In genomic region chr9:55387862-55388505, GRCm38 (mm10) we compare ENCODE assay signal across 17 mouse cellular contexts.
DNase-seq lines count a peak whose midpoint lies in the region; ATAC-seq and TF ChIP-seq lines count a peak whose summit lies in the region.
"Had no signal": no experiment of that assay in that cellular context is flagged by ENCODE, and none has a peak within 500 bp of the region (broad histone marks: within the 10 kb centered on the region; RNA-seq: fewer than 3 reads in every experiment).

No protein-coding gene starts in this region.

- H3K27me3 ChIP-seq in liver, postnatal 0 days (ENCODE audit: insufficient read depth, low read length) = no peaks in the 10 kb centered on the region
- H3K27me3 ChIP-seq in kidney, embryonic 14.5 days (ENCODE audit: control insufficient read depth, insufficient read depth, low read length) = peaks cover 6% of the 10 kb centered on the region; the same call in 1 of the 2 replicates
- H3K27me3 ChIP-seq: embryonic facial prominence, embryonic 13.5 days; hindbrain, embryonic 12.5 days had no signal

- no peak overlapping the region for H3K4me3 ChIP-seq in liver, postnatal 0 days (ENCODE audit: low read depth, low read length)
- H3K4me3 ChIP-seq in kidney, embryonic 14.5 days (ENCODE audit: low read length) = no peak overlapping the region
- H3K4me3 ChIP-seq: embryonic facial prominence, embryonic 13.5 days; heart, embryonic 13.5 days; hindbrain, embryonic 12.5 days; liver, embryonic 12.5 days had no signal

- WGBS in liver, postnatal 0 days (ENCODE audit: insufficient replicate concordance) = 39% methylated on average over 14 of the region's 14 CpGs
- 73% methylated on average over 14 of the region's 14 CpGs for WGBS in kidney, embryonic 14.5 days

- DNase-seq in liver, postnatal 0 days = peak; percentile 24
- no peak for DNase-seq in liver
- DNase-seq in c-Kit-positive CD71-negative TER-119-negative erythroid progenitor cells, embryonic 14.5 days (ENCODE audit: low read depth) = peak; percentile 20
- DNase-seq in natural killer cell, adult 2 months (ENCODE audit: low spot score in 2 of 2) = peak; percentile 55 to 70
- peak; percentile 38 for DNase-seq in thymus, postnatal 25 days
- DNase-seq in kidney, postnatal 10 days = no peak
- no peak for DNase-seq in gastrocnemius, postnatal 4 days (ENCODE audit: low spot score in 2 of 2)
- DNase-seq: adrenal gland, postnatal 10 days; cerebellum, adult 8-10 months; gastrocnemius, postnatal 14 days; kidney, adult 18-20 months had no signal

- TF ChIP-seq EP300 in liver, postnatal 0 days (IDR thresholded peaks at IDR 0.05; ENCODE audit: low read depth) = no peak

- H3K9me3 ChIP-seq in liver, postnatal 0 days (ENCODE audit: low read length) = no peaks in the 10 kb centered on the region
- no peaks in the 10 kb centered on the region for H3K9me3 ChIP-seq in kidney, embryonic 14.5 days (ENCODE audit: control insufficient read depth, low read length)
- H3K9me3 ChIP-seq: embryonic facial prominence, embryonic 13.5 days; heart, embryonic 13.5 days; hindbrain, embryonic 12.5 days; liver, embryonic 12.5 days had no signal

- no peak overlapping the region for H3K9ac ChIP-seq in liver, postnatal 0 days (replicated peaks)
- no peak overlapping the region for H3K9ac ChIP-seq in kidney, embryonic 14.5 days (ENCODE audit: low read depth, low read length)
- H3K9ac ChIP-seq: embryonic facial prominence, embryonic 13.5 days; heart, embryonic 13.5 days; hindbrain, embryonic 12.5 days; liver, embryonic 12.5 days had no signal

- H3K4me1 ChIP-seq in liver, postnatal 0 days (ENCODE audit: insufficient read depth) = no peaks in the 10 kb centered on the region
- no peaks in the 10 kb centered on the region for H3K4me1 ChIP-seq in kidney, embryonic 14.5 days (ENCODE audit: control insufficient read depth, insufficient read depth, low read length)
- H3K4me1 ChIP-seq: embryonic facial prominence, embryonic 13.5 days; liver, embryonic 12.5 days had no signal

- no peak for TF ChIP-seq CTCF in liver, postnatal 0 days (IDR thresholded peaks at IDR 0.05; ENCODE audit: low read depth)

- H3K4me2 ChIP-seq in liver, postnatal 0 days (ENCODE audit: low read depth, low read length) = no peak overlapping the region
- H3K4me2 ChIP-seq in kidney, embryonic 14.5 days (replicated peaks; ENCODE audit: low read depth, low read length) = no peak overlapping the region
- H3K4me2 ChIP-seq: embryonic facial prominence, embryonic 13.5 days; heart, embryonic 13.5 days; hindbrain, embryonic 12.5 days; liver, embryonic 12.5 days had no signal

- no peak overlapping the region for H3K27ac ChIP-seq in liver, postnatal 0 days (ENCODE audit: low read depth)
- H3K27ac ChIP-seq in kidney, embryonic 14.5 days (ENCODE audit: low read depth, low read length) = no peak overlapping the region
- H3K27ac ChIP-seq: embryonic facial prominence, embryonic 13.5 days; heart, embryonic 13.5 days; hindbrain, embryonic 12.5 days; liver, embryonic 12.5 days had no signal

- no peaks in the 10 kb centered on the region for H3K36me3 ChIP-seq in liver, postnatal 0 days (replicated peaks; ENCODE audit: insufficient read depth, low read length)
- H3K36me3 ChIP-seq in kidney, embryonic 14.5 days (ENCODE audit: control insufficient read depth, insufficient read depth, low read length) = no peaks in the 10 kb centered on the region
- H3K36me3 ChIP-seq: embryonic facial prominence, embryonic 13.5 days; heart, embryonic 13.5 days; hindbrain, embryonic 12.5 days; liver, embryonic 12.5 days had no signal

- ATAC-seq in liver, postnatal 0 days = no peak
- ATAC-seq in kidney, embryonic 14.5 days (ENCODE audit: low FRiP score, low TSS enrichment) = no peak
- ATAC-seq: forebrain, embryonic 14.5 days; liver, embryonic 12.5 days had no signal

Comparison
In these comparisons a context has a peak if more than half of its experiments do, and no peak if none do; other contexts are left out.
1. DNase-seq: peak in liver, postnatal 0 days (single experiment), c-Kit-positive CD71-negative TER-119-negative erythroid progenitor cells, embryonic 14.5 days (single experiment), natural killer cell, adult 2 months (2 of 2) and thymus, postnatal 25 days (single experiment); none in liver (single experiment), kidney, postnatal 10 days (single experiment) and gastrocnemius, postnatal 4 days (0 of 2).